Mouse (Mus musculus): Measurements from ENCODE around the gene Ppp2r5d. TPM values are rescaled to one million over a fixed set of nuclear protein-coding genes. Genes with fewer than 3 reads are reported as not detected.

Gene Ppp2r5d
- polyA plus RNA-seq, 1 experiment from 2014 or later: 71.7 TPM

GRCm38 (mm10) chr17:46725731-46726645 lies 21.1 kb upstream of the Ppp2r5d start:
- no peak for ATAC-seq (ENCODE audit: insufficient read depth, low FRiP score)
- H3K27me3 ChIP-seq (ENCODE audit: control insufficient read depth, insufficient read depth, low read length): no peaks in the 10 kb centered on the region
- 91% methylated on average over 26 of the region's 26 CpGs for WGBS
- H3K9ac ChIP-seq (ENCODE audit: low read length): no peak overlapping the region
- H3K4me1 ChIP-seq (ENCODE audit: control insufficient read depth, insufficient read depth, low read length): no peaks in the 10 kb centered on the region
- peaks cover 4% of the 10 kb centered on the region; the same call in 1 of the 2 replicates for H3K36me3 ChIP-seq (ENCODE audit: control insufficient read depth, insufficient read depth, low read length)
- no peaks in the 10 kb centered on the region for H3K9me3 ChIP-seq (replicated peaks; ENCODE audit: control insufficient read depth, low read length)
- H3K4me2 ChIP-seq (ENCODE audit: low read depth, low read length): no peak overlapping the region
- no peak overlapping the region for H3K27ac ChIP-seq (ENCODE audit: low read length)
- no peak overlapping the region for H3K4me3 ChIP-seq (replicated peaks; ENCODE audit: low read length)

DNA sequence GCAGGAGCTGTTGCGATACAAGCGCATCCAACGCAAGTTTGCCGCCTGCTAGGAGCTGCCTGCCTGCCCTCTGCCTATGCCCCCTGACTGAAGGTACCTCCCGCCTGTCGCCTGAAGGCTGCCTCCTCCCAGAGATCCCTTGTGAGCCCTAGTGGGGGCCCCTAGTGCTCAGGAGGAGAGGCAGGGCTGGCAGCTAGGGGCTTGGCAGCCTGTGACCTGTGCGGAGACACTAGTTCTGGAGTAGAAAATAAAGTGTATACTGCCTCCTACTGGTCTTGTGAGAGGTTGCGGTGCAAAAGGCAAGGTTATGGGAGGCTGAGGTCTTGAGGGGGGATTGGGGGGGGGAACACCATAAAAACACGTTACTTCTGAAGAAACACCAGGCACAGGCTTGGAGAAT lies 20.4 kb upstream of the Ppp2r5d start:
- Histone ChIP-seq H3K4me1 (ENCODE audit: control insufficient read depth, insufficient read depth, low read length) (no peaks in the 10 kb centered on the region), H3K36me3 (ENCODE audit: control insufficient read depth, insufficient read depth, low read length) (peaks cover 4% of the 10 kb centered on the region; the same call in 1 of the 2 replicates), H3K9me3 (replicated peaks; ENCODE audit: control insufficient read depth, low read length) (no peaks in the 10 kb centered on the region), H3K27me3 (ENCODE audit: control insufficient read depth, insufficient read depth, low read length) (no peaks in the 10 kb centered on the region), H3K4me3 (replicated peaks; ENCODE audit: low read length) (no peak overlapping the region), H3K9ac (ENCODE audit: low read length) (peak overlapping the region; percentile 14; the same call in 1 of the 2 replicates), H3K27ac (ENCODE audit: low read length) (no peak overlapping the region), H3K4me2 (ENCODE audit: low read depth, low read length) (no peak overlapping the region)
- 0 out of 2 replicates have a peak, but pooled peaks have one; percentile 9 for ATAC-seq (ENCODE audit: insufficient read depth, low FRiP score)
- 57% methylated on average over 9 of the region's 9 CpGs for WGBS

GRCm38 (mm10) chr17:46724477-46725084 lies 19.7 kb upstream of the Ppp2r5d start:
- Histone ChIP-seq H3K9ac (ENCODE audit: low read length) (no peak overlapping the region), H3K27ac (ENCODE audit: low read length) (no peak overlapping the region), H3K4me1 (ENCODE audit: control insufficient read depth, insufficient read depth, low read length) (no peaks in the 10 kb centered on the region), H3K36me3 (ENCODE audit: control insufficient read depth, insufficient read depth, low read length) (peaks cover 4% of the 10 kb centered on the region; the same call in 1 of the 2 replicates), H3K4me2 (ENCODE audit: low read depth, low read length) (no peak overlapping the region), H3K4me3 (replicated peaks; ENCODE audit: low read length) (no peak overlapping the region), H3K9me3 (replicated peaks; ENCODE audit: control insufficient read depth, low read length) (no peaks in the 10 kb centered on the region), H3K27me3 (ENCODE audit: control insufficient read depth, insufficient read depth, low read length) (no peaks in the 10 kb centered on the region)
- no peak for ATAC-seq (ENCODE audit: insufficient read depth, low FRiP score)
- WGBS: 76% methylated on average over 20 of the region's 20 CpGs

GRCm38 (mm10) chr17:46721077-46721476 lies 16.2 kb upstream of the Ppp2r5d start:
- Histone ChIP-seq H3K4me2 (ENCODE audit: low read depth, low read length) (no peak overlapping the region), H3K36me3 (ENCODE audit: control insufficient read depth, insufficient read depth, low read length) (peaks cover 4% of the 10 kb centered on the region; the same call in 1 of the 2 replicates), H3K4me1 (ENCODE audit: control insufficient read depth, insufficient read depth, low read length) (no peaks in the 10 kb centered on the region), H3K27me3 (ENCODE audit: control insufficient read depth, insufficient read depth, low read length) (no peaks in the 10 kb centered on the region), H3K4me3 (replicated peaks; ENCODE audit: low read length) (no peak overlapping the region), H3K9ac (ENCODE audit: low read length) (no peak overlapping the region), H3K27ac (ENCODE audit: low read length) (no peak overlapping the region), H3K9me3 (replicated peaks; ENCODE audit: control insufficient read depth, low read length) (no peaks in the 10 kb centered on the region)
- no peak for ATAC-seq (ENCODE audit: insufficient read depth, low FRiP score)
- 87% methylated on average over 7 of the region's 7 CpGs for WGBS

DNA sequence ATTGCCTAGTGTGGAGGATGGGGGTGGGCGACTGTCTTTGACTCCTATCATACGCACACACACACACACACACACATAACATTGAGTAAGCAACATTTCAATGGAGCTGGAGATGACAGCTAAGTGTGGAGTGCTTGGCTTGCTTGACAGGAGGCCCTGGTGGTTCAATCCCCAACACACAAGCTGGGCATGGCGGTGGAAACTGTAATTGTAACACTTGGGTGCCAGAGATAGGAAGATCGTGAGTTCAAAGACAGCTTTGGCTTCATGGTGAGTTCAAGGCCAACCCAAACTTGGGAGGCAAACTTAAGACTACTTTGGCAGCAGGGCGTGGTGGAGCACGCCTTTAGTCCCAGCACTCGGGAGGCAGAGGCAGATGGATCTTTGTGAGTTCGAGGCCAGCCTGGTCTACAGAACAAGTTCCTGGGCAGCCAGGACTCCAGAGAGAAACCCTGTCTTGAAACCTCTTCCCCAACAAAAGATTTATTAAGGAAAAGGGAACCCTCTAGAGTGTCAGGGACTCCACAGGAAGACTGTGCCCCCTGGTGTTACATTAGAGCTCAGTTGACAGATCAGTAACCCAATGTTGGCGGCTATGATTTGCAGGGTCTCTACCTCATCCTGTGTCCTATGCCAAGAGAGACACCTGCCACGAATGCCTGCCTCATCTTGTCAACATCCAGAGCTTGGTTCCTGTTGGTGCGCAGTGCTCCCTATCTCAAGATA lies 10.0 kb upstream of the Ppp2r5d start:
- no peak overlapping the region for H3K4me2 ChIP-seq (ENCODE audit: low read depth, low read length)
- 92% methylated on average over 11 of the region's 11 CpGs for WGBS
- H3K36me3 ChIP-seq (ENCODE audit: control insufficient read depth, insufficient read depth, low read length): 0 out of 2 replicates have a peak, but pooled peaks cover 8% of the 10 kb centered on the region
- no peak overlapping the region for H3K27ac ChIP-seq (ENCODE audit: low read length)
- H3K4me1 ChIP-seq (ENCODE audit: control insufficient read depth, insufficient read depth, low read length): peaks cover 8% of the 10 kb centered on the region
- no peak overlapping the region for H3K9ac ChIP-seq (ENCODE audit: low read length)
- H3K27me3 ChIP-seq (ENCODE audit: control insufficient read depth, insufficient read depth, low read length): no peaks in the 10 kb centered on the region
- no peak for ATAC-seq (ENCODE audit: insufficient read depth, low FRiP score)
- no peak overlapping the region for H3K4me3 ChIP-seq (replicated peaks; ENCODE audit: low read length)
- no peaks in the 10 kb centered on the region for H3K9me3 ChIP-seq (replicated peaks; ENCODE audit: control insufficient read depth, low read length)

- Histone ChIP-seq H3K27me3 (ENCODE audit: control insufficient read depth, insufficient read depth, low read length) (no peaks in the 10 kb centered on the region), H3K4me2 (ENCODE audit: low read depth, low read length) (no peak overlapping the region), H3K36me3 (ENCODE audit: control insufficient read depth, insufficient read depth, low read length) (0 out of 2 replicates have a peak, but pooled peaks cover 8% of the 10 kb centered on the region), H3K9me3 (replicated peaks; ENCODE audit: control insufficient read depth, low read length) (no peaks in the 10 kb centered on the region), H3K9ac (ENCODE audit: low read length) (no peak overlapping the region), H3K4me3 (replicated peaks; ENCODE audit: low read length) (no peak overlapping the region), H3K27ac (ENCODE audit: low read length) (no peak overlapping the region), H3K4me1 (ENCODE audit: control insufficient read depth, insufficient read depth, low read length) (peaks cover 8% of the 10 kb centered on the region)
- no peak for ATAC-seq (ENCODE audit: insufficient read depth, low FRiP score)
- WGBS: 85% methylated on average over 9 of the region's 9 CpGs
Measured at GRCm38 (mm10) chr17:46713849-46714248, 8.9 kb upstream of the Ppp2r5d start.

DNA sequence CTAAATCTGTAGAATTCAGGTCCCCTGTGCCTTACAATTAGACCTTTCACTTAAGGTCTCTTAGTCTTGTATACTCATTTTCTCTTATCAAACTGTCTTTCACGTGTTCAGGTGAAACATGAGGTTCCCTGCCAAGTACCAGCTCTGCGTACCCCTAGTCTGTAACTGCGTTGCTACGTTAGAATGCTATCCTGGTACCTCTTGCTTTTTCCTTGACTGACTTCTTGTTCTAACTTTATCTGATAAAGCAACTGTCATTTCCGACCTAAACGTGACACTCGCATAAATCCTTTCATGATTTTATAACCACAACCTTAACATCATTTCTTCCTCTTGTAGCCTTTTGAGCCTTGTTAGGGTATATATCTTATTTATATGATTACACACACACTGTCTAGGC lies 7.5 kb upstream of the Ppp2r5d start:
- peak overlapping the region; percentile 95 for H3K9ac ChIP-seq (ENCODE audit: low read length)
- no peaks in the 10 kb centered on the region for H3K9me3 ChIP-seq (replicated peaks; ENCODE audit: control insufficient read depth, low read length)
- 0 out of 2 replicates have a peak, but pooled peaks cover 8% of the 10 kb centered on the region for H3K36me3 ChIP-seq (ENCODE audit: control insufficient read depth, insufficient read depth, low read length)
- H3K4me2 ChIP-seq (ENCODE audit: low read depth, low read length): peak overlapping the region; percentile 98
- WGBS: 56% methylated on average over 7 of the region's 7 CpGs
- peak overlapping the region; percentile 94 for H3K4me3 ChIP-seq (replicated peaks; ENCODE audit: low read length)
- no peak overlapping the region for H3K27ac ChIP-seq (ENCODE audit: low read length)
- H3K27me3 ChIP-seq (ENCODE audit: control insufficient read depth, insufficient read depth, low read length): no peaks in the 10 kb centered on the region
- H3K4me1 ChIP-seq (ENCODE audit: control insufficient read depth, insufficient read depth, low read length): peaks cover 8% of the 10 kb centered on the region
- no peak for ATAC-seq (ENCODE audit: insufficient read depth, low FRiP score)

GRCm38 (mm10) chr17:46711612-46712271 lies 6.8 kb upstream of the Ppp2r5d start:
- Histone ChIP-seq H3K4me2 (ENCODE audit: low read depth, low read length) (peak overlapping the region; percentile 98), H3K36me3 (ENCODE audit: control insufficient read depth, insufficient read depth, low read length) (0 out of 2 replicates have a peak, but pooled peaks cover 8% of the 10 kb centered on the region)
- WGBS: under 1% methylated on average over 76 of the region's 76 CpGs

More at GRCm38 (mm10) chr17:46711612-46712271, 6.8 kb upstream of the Ppp2r5d start:
- Histone ChIP-seq H3K4me1 (ENCODE audit: control insufficient read depth, insufficient read depth, low read length) (peaks cover 8% of the 10 kb centered on the region), H3K9me3 (replicated peaks; ENCODE audit: control insufficient read depth, low read length) (no peaks in the 10 kb centered on the region), H3K27ac (ENCODE audit: low read length) (peak overlapping the region; percentile 72; the same call in 1 of the 2 replicates), H3K4me3 (replicated peaks; ENCODE audit: low read length) (peak overlapping the region; percentile 94), H3K9ac (ENCODE audit: low read length) (peak overlapping the region; percentile 95), H3K27me3 (ENCODE audit: control insufficient read depth, insufficient read depth, low read length) (no peaks in the 10 kb centered on the region)
- peak; percentile 61; the same call in 1 of the 2 replicates for ATAC-seq (ENCODE audit: insufficient read depth, low FRiP score)
